Mouse (Mus musculus) heart, embryonic 13.5 days (tissue): Measurements from ENCODE around the gene Gm49661. TPM values are rescaled to one million over a fixed set of nuclear protein-coding genes. Genes with fewer than 3 reads are reported as not detected.

Experiments used
- ATAC-seq: fragments of 200-750 bp; cut with Nextera tagmentation; 2 replicates; pipeline ENCODE4 v1.8.0; 2017; ENCODE audit warnings: moderate TSS enrichment; ENCODE audit not compliant: insufficient number of reproducible peaks, low FRiP score, low TSS enrichment; ENCODE audit errors: extremely low read depth
- H3K27ac ChIP-seq: fragments of 300-500 bp; sonication (generic); replicated peaks from 2 replicates; pipeline ENCODE4 v1.5.1; 2015; ENCODE audit warnings: moderate library complexity, mild to moderate bottlenecking, inconsistent platforms
- H3K27me3 ChIP-seq: fragments of 300-500 bp; sonication (generic); replicated peaks from 2 replicates; pipeline ENCODE4 v1.6.1; 2015; ENCODE audit warnings: mild to moderate bottlenecking, inconsistent platforms
- H3K36me3 ChIP-seq: fragments of 300-500 bp; sonication (generic); 2 replicates; pipeline ENCODE4 v1.6.1; 2015; ENCODE audit warnings: mild to moderate bottlenecking, inconsistent platforms
- H3K4me1 ChIP-seq: fragments of 300-500 bp; sonication (generic); 2 replicates; pipeline ENCODE4 v1.6.1; 2015; ENCODE audit warnings: inconsistent platforms
- H3K4me2 ChIP-seq: fragments of 300-500 bp; sonication (generic); 2 replicates; pipeline ENCODE4 v1.6.1; 2015; ENCODE audit warnings: inconsistent platforms, mild to moderate bottlenecking, moderate library complexity
- H3K4me3 ChIP-seq: fragments of 300-500 bp; sonication (generic); 2 replicates; pipeline ENCODE4 v1.5.1; 2015; ENCODE audit warnings: moderate library complexity, mild to moderate bottlenecking, inconsistent platforms
- H3K9ac ChIP-seq: fragments of 300-500 bp; sonication (generic); 2 replicates; pipeline ENCODE4 v1.6.1; 2015; ENCODE audit warnings: inconsistent platforms, mild to moderate bottlenecking, moderate library complexity
- H3K9me3 ChIP-seq: fragments of 300-500 bp; sonication (generic); 2 replicates; pipeline ENCODE4 v1.6.1; 2016; ENCODE audit warnings: inconsistent platforms
- WGBS: fragments of 180-500 bp; shearing (Covaris S2); methylation state at CpG from one replicate; pipeline ENCODE4 v1.1.7; 2015; ENCODE audit warnings: mixed read lengths; 5-methylcytosine and 5-hydroxymethylcytosine counted together
- polyA plus RNA-seq: library from polyadenylated mRNA; unstranded; fragments of >200 nt; fragmentation: Nextera tagmentation; extraction: Ambion mirVana; gene quantifications from 2 replicates; pipeline ENCODE4 v1.2.1, GENCODE M21; 2015

The Gm49661 gene
- polyA plus RNA-seq, 1 experiment from 2014 or later, result not detected

- H3K36me3 ChIP-seq, result peaks cover 49% of the 10 kb centered on the region
- no peaks in the 10 kb centered on the region for H3K9me3 ChIP-seq
- peak overlapping the region; percentile 99 for H3K4me2 ChIP-seq
- peak overlapping the region; percentile 73 for H3K4me3 ChIP-seq
- H3K27me3 ChIP-seq, result no peaks in the 10 kb centered on the region
- peak overlapping the region; percentile 88; the same call in 1 of the 2 replicates for H3K9ac ChIP-seq
- WGBS, result 78% methylated on average over 8 of the region's 8 CpGs
- ATAC-seq, result no peak
- peak overlapping the region; percentile 90; the same call in 1 of the 2 replicates for H3K27ac ChIP-seq
- peaks cover 58% of the 10 kb centered on the region for H3K4me1 ChIP-seq
These were observed 5.4 kb upstream of the Gm49661 start for GRCm38 (mm10) chr8:84974543-84975142.

GRCm38 (mm10) chr8:84973803-84974542 is 4.7 kb upstream of the Gm49661 start:
- Histone ChIP-seq H3K9me3 (no peaks in the 10 kb centered on the region), H3K4me2 (peak overlapping the region; percentile 99), H3K4me1 (peaks cover 51% of the 10 kb centered on the region), H3K36me3 (peaks cover 49% of the 10 kb centered on the region), H3K4me3 (peak overlapping the region; percentile 21; the same call in 1 of the 2 replicates), H3K9ac (no peak overlapping the region), H3K27ac (peak overlapping the region; percentile 4; the same call in 1 of the 2 replicates), H3K27me3 (no peaks in the 10 kb centered on the region)
- WGBS, result 63% methylated on average over 4 of the region's 4 CpGs
- ATAC-seq, result no peak

- H3K9ac ChIP-seq, result no peak overlapping the region
- peaks cover 49% of the 10 kb centered on the region for H3K36me3 ChIP-seq
- no peak for ATAC-seq
- peak overlapping the region; percentile 4; the same call in 1 of the 2 replicates for H3K27ac ChIP-seq
- 90% methylated on average over 1 of the region's 1 CpGs for WGBS
- peak overlapping the region; percentile 99 for H3K4me2 ChIP-seq
- peaks cover 51% of the 10 kb centered on the region for H3K4me1 ChIP-seq
- no peaks in the 10 kb centered on the region for H3K27me3 ChIP-seq
- no peaks in the 10 kb centered on the region for H3K9me3 ChIP-seq
- H3K4me3 ChIP-seq, result peak overlapping the region; percentile 21; the same call in 1 of the 2 replicates
These were observed 3.8 kb upstream of the Gm49661 start for GRCm38 (mm10) chr8:84973079-84973478.

GRCm38 (mm10) chr8:84970913-84971312 is 1.7 kb upstream of the Gm49661 start:
- H3K27ac ChIP-seq, result peak overlapping the region; percentile 88
- peaks cover 49% of the 10 kb centered on the region for H3K36me3 ChIP-seq
- no peaks in the 10 kb centered on the region for H3K9me3 ChIP-seq
- ATAC-seq, result peak; percentile 61
- WGBS, result 32% methylated on average over 5 of the region's 5 CpGs
- peak overlapping the region; percentile 99 for H3K4me2 ChIP-seq
- peak overlapping the region; percentile 67 for H3K4me3 ChIP-seq
- peak overlapping the region; percentile 90 for H3K9ac ChIP-seq
- H3K4me1 ChIP-seq, result peaks cover 51% of the 10 kb centered on the region
- no peaks in the 10 kb centered on the region for H3K27me3 ChIP-seq

- H3K9me3 ChIP-seq, result no peaks in the 10 kb centered on the region
- peak overlapping the region; percentile 90 for H3K9ac ChIP-seq
- no peak for ATAC-seq
- H3K36me3 ChIP-seq, result peaks cover 47% of the 10 kb centered on the region
- H3K4me3 ChIP-seq, result peak overlapping the region; percentile 67
- H3K4me2 ChIP-seq, result peak overlapping the region; percentile 99
- H3K4me1 ChIP-seq, result peaks cover 50% of the 10 kb centered on the region
- 9% methylated on average over 21 of the region's 21 CpGs for WGBS
- peak overlapping the region; percentile 88 for H3K27ac ChIP-seq
- no peaks in the 10 kb centered on the region for H3K27me3 ChIP-seq
These were observed 1.0 kb upstream of the Gm49661 start for GRCm38 (mm10) chr8:84970135-84970790.

- peak overlapping the region; percentile 88 for H3K27ac ChIP-seq
- H3K4me2 ChIP-seq, result peak overlapping the region; percentile 99
- H3K4me1 ChIP-seq, result peaks cover 47% of the 10 kb centered on the region
- WGBS, result 24% methylated on average over 2 of the region's 2 CpGs
- peak overlapping the region; percentile 90 for H3K9ac ChIP-seq
- H3K4me3 ChIP-seq, result peak overlapping the region; percentile 67
- no peaks in the 10 kb centered on the region for H3K9me3 ChIP-seq
- no peak for ATAC-seq
- peaks cover 35% of the 10 kb centered on the region for H3K36me3 ChIP-seq
- no peaks in the 10 kb centered on the region for H3K27me3 ChIP-seq
These were observed 583 bp downstream of the Gm49661 start for GRCm38 (mm10) chr8:84968650-84969049.

- WGBS, result 86% methylated on average over 13 of the region's 13 CpGs
- no peak for ATAC-seq
- Histone ChIP-seq H3K4me2 (peak overlapping the region; percentile 99), H3K9ac (peak overlapping the region; percentile 90), H3K27me3 (no peaks in the 10 kb centered on the region), H3K9me3 (no peaks in the 10 kb centered on the region), H3K4me3 (peak overlapping the region; percentile 67; the same call in 1 of the 2 replicates), H3K27ac (peak overlapping the region; percentile 88), H3K36me3 (peaks cover 30% of the 10 kb centered on the region), H3K4me1 (peaks cover 47% of the 10 kb centered on the region)
These were observed 1.5 kb downstream of the Gm49661 start for GRCm38 (mm10) chr8:84967532-84968304.

- H3K4me1 ChIP-seq, result peaks cover 47% of the 10 kb centered on the region
- 0 out of 2 replicates have a peak overlapping the region, but pooled peaks have one; percentile 50 for H3K9ac ChIP-seq
- H3K27me3 ChIP-seq, result no peaks in the 10 kb centered on the region
- H3K36me3 ChIP-seq, result peaks cover 23% of the 10 kb centered on the region
- ATAC-seq, result no peak
- peak overlapping the region; percentile 99 for H3K4me2 ChIP-seq
- 28% methylated on average over 3 of the region's 3 CpGs for WGBS
- peak overlapping the region; percentile 64 for H3K27ac ChIP-seq
- H3K9me3 ChIP-seq, result no peaks in the 10 kb centered on the region
- peak overlapping the region; percentile 76 for H3K4me3 ChIP-seq
These were observed 2.6 kb downstream of the Gm49661 start for GRCm38 (mm10) chr8:84966603-84967002.

- H3K4me1 ChIP-seq, result peaks cover 41% of the 10 kb centered on the region
- H3K4me2 ChIP-seq, result peak overlapping the region; percentile 99
- under 1% methylated on average over 41 of the region's 41 CpGs for WGBS
- H3K9ac ChIP-seq, result peak overlapping the region; percentile 87
- peaks cover 20% of the 10 kb centered on the region for H3K36me3 ChIP-seq
- H3K4me3 ChIP-seq, result peak overlapping the region; percentile 76
- peak; percentile 79 for ATAC-seq
- no peaks in the 10 kb centered on the region for H3K9me3 ChIP-seq
- H3K27me3 ChIP-seq, result no peaks in the 10 kb centered on the region
- peak overlapping the region; percentile 82 for H3K27ac ChIP-seq
These were observed 3.4 kb downstream of the Gm49661 start for GRCm38 (mm10) chr8:84965731-84966291.

GRCm38 (mm10) chr8:84963952-84964351 is 5.3 kb downstream of the Gm49661 start:
- Histone ChIP-seq H3K4me1 (peaks cover 35% of the 10 kb centered on the region), H3K27me3 (no peaks in the 10 kb centered on the region), H3K9ac (no peak overlapping the region), H3K27ac (no peak overlapping the region), H3K4me2 (no peak overlapping the region), H3K9me3 (no peaks in the 10 kb centered on the region), H3K36me3 (peaks cover 29% of the 10 kb centered on the region), H3K4me3 (no peak overlapping the region)
- WGBS, result 85% methylated on average over 4 of the region's 4 CpGs
- ATAC-seq, result no peak
